Mouse (Mus musculus) skeletal muscle tissue, adult 2 months (tissue): ENCODE measurements at regions not wholly inside any gene's neighbourhood (a gene's known extent, or its start where the extent isn't known, plus 50 kb on each side); places are given as distances from the start of the nearest gene placed in this dataset.

Experiments used
- DNase-seq: peaks from one replicate; pipeline ENCODE4 v3.0.0-alpha.2; 2012; ENCODE audit warnings: low read depth, low spot score

DNA sequence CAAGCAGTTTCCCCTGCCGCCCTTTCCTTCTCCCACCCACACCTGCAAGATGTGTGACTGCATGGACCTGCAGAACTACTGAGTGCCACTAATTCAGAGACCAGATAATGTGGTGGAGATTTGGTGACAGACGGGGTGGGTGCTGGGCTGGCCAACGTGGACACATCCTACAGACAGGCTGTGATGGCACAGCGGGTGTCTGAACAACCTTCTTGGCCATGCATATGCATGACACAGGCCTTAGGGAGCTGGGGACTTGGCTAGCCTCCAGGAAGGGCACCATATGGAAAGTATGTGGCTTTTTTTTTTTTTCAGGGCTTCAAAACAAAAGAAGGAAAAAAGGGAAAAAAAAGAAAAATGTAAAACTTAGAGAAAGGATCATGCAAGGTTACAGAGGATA lies 243.5 kb upstream of the N4bp1 start:
- no peak for DNase-seq

DNA sequence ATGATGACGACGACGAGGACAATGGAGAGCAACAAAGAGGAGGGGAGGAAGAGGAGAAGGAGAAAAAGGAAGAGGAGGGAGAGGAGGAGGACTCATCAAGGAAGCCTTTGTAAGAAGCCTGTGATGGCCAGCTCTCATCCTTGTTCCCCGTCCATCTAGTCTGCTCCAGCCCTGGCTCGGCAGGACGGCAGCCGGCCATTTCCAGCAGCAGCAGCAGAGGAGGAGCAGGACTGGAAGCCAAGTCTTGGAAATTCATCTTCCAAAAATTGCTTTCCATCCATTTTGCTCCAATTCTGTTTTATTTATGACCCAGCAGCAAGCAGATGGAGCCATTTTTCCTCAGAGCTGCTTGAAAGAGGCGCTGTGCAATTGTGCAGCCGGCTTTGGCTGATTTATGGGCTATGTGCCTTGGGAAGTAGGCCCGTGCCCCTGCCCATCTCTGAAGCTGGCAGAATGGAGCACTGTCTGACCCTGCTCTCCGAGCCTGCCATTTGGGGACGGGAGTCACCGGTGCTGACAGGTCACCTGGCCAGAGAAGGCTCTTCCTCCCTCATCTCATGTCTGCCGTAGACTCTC lies 231.2 kb upstream of the N4bp1 start:
- DNase-seq: peak; percentile 13

DNA sequence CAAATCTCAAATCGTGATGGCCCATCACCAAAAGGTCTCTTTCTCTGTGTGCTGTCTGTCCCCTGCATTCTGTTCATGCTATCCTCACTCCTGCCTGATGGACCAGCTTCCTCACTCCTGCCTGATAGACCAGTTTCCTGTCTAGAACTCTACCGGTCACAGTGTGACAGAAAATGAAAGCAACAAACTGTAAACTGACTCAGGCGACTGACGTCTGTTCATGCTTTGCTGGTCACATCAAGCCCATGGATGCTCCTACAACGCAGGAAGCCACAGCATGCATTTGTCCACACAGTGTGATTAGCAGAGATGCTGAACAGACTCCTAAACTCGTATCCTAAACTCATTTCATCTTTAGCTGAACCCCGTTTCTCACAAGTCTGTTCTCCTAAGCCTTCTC lies 227.3 kb upstream of the N4bp1 start:
- DNase-seq: no peak

DNA sequence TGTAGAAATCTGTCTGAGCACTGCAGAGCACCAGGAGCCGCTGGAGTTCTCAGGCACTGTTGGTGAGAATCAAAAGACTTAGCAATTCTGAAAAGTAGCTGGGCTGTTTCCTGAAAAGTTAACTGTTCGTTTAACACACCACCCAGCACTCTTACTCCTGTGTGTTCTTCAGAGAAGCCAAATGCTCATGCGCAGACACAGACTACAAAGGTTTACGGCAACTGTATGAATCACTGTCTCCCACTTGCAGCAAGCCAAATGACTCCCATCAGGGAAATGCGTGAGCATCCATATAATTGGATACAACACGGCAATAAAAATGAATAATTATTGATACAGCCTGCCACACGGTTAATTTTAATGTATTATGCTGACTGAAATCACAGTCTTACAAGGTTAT lies 220.0 kb upstream of the N4bp1 start:
- no peak for DNase-seq

DNA sequence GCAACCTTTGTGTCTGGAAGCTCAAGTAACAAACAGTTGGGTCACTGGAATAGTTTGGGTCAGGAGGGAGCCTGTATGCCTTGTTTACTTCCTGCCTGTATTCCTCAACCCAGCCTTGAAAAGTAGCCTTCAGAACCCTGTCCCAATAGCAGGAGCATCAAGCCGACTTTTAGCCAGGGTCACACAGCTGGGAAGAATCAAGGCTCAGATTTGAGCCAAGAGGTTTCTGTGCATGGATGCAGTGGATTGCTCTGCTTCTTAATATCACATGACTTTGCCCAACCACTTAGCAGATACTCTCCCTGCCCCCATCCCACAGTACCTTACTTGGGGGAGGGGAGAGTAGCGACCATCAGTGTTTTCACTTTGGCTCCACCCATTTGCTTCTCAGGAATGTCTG lies 210.2 kb upstream of the N4bp1 start:
- DNase-seq: peak; percentile 21

DNA sequence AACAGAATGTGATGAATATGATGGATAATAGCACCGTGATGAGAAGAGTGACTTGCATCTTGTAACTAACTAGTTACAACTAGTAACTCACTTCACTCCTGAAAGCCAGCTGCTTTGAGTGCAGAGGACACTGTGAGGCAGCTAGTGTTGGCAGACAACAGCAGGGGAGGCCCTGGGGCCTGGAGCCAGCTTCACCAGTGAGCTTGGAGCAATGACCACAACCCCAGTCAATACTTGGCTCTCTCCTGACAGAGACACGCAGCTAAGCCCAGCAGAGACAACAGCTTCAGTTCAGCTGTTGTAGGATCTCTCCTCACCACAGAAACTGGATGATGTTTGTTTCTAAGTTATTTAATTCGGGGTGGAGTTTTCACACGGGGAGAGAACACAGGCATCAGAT lies 209.6 kb upstream of the N4bp1 start:
- DNase-seq: peak; percentile 52

DNA sequence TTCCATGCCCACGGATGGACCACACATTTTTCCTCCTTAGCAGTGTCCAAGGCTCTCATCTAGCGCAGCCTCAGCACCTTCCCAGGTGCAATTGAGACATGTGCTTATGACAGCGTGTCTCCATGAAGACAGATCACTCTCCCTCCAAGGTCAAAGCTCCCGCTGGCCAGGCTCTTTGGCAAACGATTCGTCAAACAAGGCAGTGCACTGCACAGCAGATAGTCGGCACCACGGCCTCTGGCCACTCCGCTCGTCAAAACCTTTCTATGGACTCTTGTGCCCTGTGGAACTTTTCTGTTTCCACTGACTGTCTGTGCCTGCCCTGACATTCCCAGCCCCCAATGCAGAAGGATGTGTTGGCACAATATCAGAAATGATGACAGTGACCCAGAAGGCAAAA lies 208.7 kb upstream of the N4bp1 start:
- DNase-seq: no peak

DNA sequence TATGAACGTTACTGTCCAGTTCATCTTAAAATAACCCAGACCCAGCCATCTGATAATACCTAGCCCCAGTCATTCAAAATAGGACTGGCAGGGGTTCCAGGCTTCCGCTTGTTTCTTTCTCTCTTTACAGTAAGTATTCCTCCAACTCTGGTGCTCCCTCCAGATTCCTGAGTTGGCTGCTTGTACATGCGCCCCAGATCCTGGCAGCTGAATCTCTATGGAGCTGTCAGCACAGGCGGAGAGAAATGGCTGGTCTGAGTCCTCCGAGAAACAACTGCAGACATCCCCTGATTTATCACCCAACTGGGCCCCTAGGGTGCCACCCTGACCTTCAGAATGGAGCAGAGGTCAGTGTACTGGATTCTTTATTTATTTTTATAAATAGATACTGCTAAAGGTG lies 208.0 kb upstream of the N4bp1 start:
- no peak for DNase-seq

DNA sequence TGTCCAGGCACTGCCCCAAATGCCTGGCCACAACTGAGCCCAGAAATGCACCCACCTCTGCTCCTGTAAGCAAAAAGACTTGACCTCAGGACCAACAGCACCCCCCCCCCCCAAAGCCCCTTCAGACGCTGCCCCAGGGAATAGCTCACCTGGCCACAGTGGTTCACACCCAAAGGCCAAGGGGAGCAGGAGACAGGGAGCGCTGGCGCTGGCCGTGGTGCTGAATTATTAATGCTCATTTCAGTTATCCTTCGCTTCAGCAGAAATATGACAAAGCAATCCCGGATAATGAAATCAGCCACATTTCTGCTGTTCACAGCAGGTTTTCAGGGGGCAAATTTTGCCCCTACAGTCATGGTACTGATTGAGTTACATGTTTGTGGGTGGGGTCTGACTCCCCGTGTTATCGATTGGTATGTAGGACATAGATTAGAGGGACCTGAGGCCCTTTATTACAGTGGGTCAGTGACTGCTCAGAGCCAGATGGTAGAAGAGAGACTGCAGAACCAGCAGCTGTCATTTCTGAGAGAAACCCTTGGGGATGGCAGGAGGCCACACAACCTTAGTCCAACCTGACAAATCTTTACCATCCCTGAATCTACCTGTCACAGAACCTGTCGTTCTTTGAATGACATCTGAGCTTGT lies 202.5 kb upstream of the N4bp1 start:
- no peak for DNase-seq

DNA sequence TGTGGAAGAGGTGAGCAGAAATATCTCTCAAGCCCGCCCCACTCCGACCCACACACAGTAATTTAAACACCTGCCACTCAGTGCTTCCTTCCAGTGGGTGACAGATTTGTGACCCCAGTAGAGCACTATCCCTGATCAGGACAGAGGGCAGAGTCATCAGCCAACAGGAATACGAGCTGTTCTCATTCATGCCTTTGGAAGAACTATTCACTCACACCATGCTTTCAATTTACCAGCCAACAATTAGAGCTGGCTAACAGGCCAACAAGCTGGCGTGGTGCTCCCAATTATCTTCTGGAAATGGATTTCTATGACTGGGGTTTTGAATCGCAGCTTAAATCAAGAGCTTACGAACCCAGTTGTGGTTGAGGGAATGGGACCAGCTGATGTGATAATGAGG lies 193.2 kb upstream of the N4bp1 start:
- DNase-seq: no peak

DNA sequence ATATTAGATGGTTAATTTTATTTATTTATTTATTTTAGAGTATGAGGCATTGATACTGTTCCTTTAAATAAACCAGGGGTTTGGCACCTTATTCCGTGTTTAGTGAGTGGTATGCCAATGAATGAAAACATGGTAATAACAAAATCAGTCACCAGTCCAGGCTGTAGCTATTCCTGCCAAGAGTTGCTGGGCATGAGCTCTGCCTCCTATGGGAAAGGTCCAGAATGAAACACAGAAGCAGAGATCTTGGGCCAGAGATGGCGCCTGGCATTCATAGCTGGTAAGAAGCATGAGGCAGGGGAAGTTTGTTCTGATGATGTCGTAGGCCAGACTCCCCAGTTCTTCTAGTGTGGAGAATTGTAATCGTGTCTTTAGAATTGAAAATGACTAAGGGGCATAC lies 190.9 kb upstream of the N4bp1 start:
- DNase-seq: no peak

DNA sequence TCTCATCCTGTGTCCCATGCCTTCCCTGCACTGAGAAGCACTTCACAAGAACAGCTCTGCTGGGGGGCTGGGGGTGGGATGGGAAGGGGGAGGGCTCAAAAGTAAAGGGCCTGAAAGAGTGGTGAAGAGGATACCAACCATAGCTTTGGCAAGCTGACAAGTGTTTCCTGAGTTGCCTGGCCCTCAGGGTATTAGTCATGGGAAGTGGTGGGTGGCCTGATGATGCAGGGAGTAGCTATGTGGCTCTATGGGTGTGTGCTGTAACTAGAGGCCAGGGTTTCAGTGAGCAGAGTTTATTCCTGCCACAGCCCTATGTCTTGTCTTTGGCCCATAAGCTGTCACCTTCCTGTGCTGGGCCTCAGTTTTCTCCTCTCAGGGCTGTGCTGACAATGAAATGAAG lies 186.2 kb upstream of the N4bp1 start:
- DNase-seq: no peak

DNA sequence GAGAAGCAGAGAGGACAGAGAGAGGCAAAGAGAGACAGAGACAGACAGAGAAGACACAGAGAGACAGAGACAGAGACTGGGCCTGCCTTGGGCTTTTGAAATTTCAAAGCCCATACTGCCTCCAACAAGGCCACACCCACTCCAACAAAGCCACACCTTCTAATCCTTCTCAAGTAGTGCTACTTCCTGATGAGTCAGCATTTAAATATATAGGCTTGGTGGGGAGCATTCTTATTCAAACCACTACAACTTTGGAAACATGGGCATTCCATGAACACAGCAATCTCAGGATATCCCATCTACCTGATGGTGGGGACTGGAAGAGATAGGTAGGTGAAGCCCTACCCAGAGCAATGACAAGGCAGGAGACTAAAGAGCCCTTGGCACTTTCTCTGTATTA lies 182.0 kb upstream of the N4bp1 start:
- no peak for DNase-seq

DNA sequence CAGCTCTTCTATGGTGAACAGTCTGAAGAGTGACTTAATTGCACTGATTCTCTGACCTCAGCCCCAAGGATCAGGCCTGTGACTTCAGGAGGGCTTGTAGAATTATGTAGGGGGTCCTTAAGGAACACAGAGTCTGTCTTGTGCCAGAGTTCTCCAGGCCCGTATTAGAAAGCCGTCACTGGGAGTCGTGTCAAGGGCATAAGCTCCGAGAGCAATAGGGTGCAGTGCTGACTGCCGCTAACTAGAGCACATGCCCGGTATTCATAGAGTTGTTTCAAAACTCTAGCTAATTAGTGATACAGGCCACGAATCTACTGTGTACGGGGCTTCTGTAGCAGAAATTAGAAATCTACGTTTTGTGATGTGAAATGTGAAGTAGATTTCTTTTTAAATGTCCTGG lies 179.7 kb upstream of the N4bp1 start:
- no peak for DNase-seq

DNA sequence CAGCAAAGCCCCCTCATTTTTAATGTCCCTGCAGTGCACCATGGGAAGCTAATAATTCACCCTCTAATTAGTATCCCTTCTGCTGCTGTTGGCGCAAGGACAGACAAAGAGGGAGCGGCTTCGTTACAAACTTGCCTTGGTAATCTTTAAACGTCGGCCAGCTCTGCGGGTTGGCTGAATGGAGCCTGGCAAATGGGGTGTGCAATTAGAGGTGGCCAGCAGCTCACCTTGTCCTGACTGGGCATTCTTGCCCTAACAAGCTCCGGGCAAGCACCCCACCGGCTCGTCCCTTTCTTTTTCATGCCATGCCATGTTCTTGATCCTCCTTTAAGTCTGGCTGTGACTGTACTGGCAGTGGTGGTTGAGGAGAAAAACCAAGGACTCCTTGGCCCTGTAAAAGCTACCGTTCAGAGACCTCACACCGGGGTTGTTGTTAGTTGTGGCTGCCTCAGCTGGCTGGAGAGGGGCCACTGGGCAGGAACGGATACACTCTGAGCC lies 179.2 kb upstream of the N4bp1 start:
- no peak for DNase-seq

DNA sequence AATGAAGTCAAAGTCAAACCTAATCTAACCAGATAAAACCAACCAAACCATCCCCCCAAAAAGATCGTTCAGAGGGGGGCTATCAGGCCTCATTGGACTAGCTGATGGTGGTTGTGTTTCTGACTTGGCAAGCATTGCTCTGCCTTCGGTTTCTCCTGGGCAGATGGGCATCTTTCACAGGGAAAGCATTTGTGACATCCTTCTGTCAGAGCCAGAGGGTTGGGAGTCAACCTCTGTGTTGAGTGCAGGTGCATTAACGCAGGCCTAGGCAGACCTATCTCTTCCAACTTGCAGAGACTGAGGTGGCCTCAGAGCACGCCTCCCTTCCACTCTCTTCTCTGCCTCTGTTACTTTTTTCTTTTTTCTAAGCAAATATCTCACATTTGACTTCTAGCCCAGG lies 178.5 kb upstream of the N4bp1 start:
- DNase-seq: no peak

DNA sequence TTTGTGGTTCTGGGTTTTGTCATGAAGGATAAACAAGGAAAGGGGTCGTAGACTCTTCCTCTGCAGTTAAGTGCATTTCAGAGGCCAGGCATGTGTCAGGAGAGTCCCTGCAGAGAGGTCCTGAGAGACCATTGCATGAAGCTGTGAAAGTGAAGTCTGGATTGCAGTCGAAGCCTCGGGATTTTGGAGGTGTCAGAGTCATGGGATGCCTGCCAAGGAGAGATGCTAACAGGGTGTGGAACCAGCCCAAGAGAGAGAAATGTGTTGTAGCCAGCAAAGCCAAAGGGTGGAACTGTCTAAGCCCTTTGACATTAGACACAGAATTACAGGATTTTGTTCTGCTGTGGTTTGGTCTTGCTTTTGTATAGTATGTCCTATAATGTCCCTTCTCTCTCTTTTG lies 164.7 kb upstream of the N4bp1 start:
- peak; percentile 52 for DNase-seq

DNA sequence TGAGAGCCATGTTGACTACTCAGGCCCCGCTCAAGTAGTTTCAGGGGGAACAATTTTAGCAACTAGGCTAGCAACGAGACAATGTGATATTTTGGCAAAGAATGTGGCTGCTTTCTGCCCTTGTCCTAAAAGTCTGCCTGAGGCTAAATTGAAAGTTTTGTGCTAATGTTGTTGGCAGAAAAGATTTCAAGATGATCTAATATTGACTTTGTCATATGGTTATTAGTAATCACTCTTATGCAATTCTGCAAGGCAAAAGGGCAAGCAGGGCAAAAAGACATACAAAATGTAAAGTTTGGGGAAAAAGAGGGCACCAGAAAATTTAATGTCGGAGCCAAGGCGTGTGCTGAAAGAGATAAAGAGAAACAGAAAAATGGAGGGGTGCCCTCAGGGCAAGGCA lies 164.1 kb upstream of the N4bp1 start:
- DNase-seq: peak; percentile 7

DNA sequence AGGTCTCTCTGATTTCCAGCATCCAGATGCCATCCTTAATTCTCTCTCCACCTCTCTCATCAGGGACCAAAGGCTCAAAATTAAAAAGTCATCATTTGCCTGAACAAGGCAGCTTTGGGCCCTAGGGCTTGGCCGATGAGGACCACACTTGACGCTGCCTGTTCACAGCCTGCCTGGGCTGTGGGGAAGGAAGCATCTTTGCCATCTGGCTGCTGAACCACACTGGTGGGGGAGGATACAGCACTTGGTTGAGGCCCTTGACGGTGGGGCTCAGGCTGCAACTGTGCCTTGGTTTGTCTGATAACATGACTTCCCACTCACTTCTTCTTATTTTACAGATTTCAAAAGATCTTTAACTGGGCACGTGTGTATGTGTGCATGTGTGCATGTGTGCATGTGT lies 161.5 kb upstream of the N4bp1 start:
- DNase-seq: no peak

DNA sequence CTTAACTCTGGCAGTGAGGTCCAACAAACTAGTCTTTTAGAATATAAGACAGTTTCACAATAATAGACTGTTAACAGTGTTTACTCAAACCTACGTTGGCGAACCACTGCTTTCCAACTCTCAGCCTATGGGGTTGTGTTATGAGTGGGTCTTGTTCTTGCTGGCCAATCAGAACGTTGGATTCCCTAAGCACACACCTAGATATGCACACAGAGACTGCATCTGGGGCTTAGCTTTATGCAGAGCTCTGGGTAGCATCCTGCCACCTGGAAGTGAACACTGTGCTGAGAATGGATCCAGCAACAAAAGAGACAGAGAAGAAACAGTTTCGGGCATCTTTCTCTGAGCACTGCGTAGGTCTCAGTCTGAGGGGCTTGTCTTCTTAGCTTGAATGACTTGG lies 158.0 kb upstream of the N4bp1 start:
- DNase-seq: no peak

DNA sequence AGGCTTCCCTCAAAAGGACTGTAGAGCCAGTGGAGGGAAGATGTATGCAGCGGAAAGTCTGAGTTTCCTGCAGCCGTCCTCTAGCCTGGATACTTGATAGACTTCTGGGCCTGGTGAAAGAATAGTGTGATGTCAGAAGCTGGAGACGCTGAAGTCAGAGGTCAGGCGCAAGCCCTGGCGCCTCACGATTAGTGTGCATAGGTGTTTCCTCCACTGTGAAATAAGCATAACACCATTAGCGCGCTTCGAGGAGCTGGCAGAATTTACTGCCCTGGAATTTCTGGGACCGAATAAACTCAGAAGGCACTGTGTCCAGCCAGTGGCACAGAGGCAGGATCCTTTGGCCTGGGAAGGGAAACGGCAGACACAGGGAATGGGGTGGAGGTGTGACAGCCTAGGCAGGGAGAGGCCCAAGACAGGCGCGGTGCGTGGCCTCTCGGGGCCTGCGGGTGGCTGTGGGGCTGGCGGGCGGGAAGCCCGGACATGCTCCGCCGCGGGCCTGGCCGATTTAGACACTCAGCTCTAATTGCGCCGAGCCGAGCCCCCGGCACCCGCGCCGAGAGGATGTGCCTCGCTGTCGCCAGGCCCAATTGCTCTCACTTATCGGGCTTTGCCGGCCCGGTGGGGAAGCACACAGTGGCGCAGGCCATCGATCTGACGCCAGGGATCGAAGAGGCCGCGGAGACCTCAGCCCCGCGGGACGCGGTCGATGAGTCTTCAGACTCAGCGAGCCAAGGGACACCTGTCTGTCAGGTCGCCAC lies 152.7 kb upstream of the N4bp1 start:
- no peak for DNase-seq

DNA sequence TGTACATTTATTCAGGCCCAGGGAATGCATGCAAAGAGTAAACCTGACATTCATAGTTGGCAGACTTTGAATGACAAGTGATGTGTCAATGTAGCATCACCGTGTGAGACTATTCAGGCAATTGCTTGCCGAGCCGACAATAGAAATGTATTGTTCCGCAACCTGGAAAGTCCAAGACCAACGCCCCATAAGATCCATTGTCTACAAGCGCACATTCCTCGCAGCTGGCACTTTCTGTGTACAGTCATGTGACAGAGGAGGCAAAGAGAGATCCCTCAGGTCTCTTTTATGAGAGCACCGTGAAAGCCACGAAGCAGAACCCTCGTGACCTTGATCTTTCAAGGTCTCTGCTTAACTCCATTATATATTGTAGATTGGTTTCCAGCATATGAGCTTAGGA lies 150.9 kb upstream of the N4bp1 start:
- no peak for DNase-seq

DNA sequence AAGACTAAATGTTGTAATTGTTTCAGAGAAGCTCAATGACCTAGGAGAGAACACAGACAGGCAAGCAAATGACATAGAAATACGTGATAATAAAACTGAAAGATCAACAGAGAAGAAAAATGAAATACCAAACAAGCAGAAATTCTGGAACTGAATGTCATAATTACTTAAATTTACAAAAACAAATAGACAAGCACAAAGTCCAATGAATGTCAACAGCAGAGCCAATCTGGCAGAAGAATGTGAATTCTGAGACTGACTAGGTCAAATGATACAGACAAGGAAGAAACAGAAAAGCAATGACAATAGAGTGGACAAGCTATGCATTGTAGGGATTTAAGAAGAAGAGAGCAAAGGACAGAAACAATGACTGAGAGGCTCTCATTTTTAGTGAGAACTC lies 143.1 kb upstream of the N4bp1 start:
- no peak for DNase-seq
